Mouse (Mus musculus) liver, embryonic 12.5 days (tissue): Measurements from ENCODE around the gene Rps18. TPM values are rescaled to one million over a fixed set of nuclear protein-coding genes. Genes with fewer than 3 reads are reported as not detected.

Experiments
- ATAC-seq: fragments of 200-750 bp; cut with Nextera tagmentation; 2 replicates; pipeline ENCODE4 v1.8.0; 2017; ENCODE audit warnings: moderate number of reproducible peaks, mild to moderate bottlenecking, moderate library complexity
- H3K27ac ChIP-seq: fragments of 300-500 bp; sonication (generic); 2 replicates; pipeline ENCODE4 v1.5.1; 2016; ENCODE audit warnings: mild to moderate bottlenecking
- H3K27me3 ChIP-seq: fragments of 300-500 bp; sonication (generic); replicated peaks from 2 replicates; pipeline ENCODE4 v1.6.1; 2016; ENCODE audit warnings: mild to moderate bottlenecking, moderate library complexity
- H3K36me3 ChIP-seq: fragments of 300-500 bp; sonication (generic); 2 replicates; pipeline ENCODE4 v1.6.1; 2016; ENCODE audit warnings: mild to moderate bottlenecking, moderate library complexity
- H3K4me1 ChIP-seq: fragments of 300-500 bp; sonication (generic); 2 replicates; pipeline ENCODE4 v1.6.1; 2016
- H3K4me2 ChIP-seq: fragments of 300-500 bp; sonication (generic); 2 replicates; pipeline ENCODE4 v1.6.1; 2016; ENCODE audit warnings: mild to moderate bottlenecking, moderate library complexity
- H3K4me3 ChIP-seq: fragments of 300-500 bp; sonication (generic); 2 replicates; pipeline ENCODE4 v1.5.1; 2016; ENCODE audit warnings: mild to moderate bottlenecking, moderate library complexity
- H3K9ac ChIP-seq: fragments of 300-500 bp; sonication (generic); 2 replicates; pipeline ENCODE4 v1.6.1; 2016; ENCODE audit warnings: mild to moderate bottlenecking, moderate library complexity
- H3K9me3 ChIP-seq: fragments of 300-500 bp; sonication (generic); replicated peaks from 2 replicates; pipeline ENCODE4 v1.6.1; 2016; ENCODE audit warnings: mild to moderate bottlenecking, moderate library complexity
- WGBS: fragments of 180-500 bp; shearing (Covaris S2); methylation state at CpG from one replicate; pipeline ENCODE4 v1.1.7; 2016; ENCODE audit not compliant: insufficient replicate concordance; 5-methylcytosine and 5-hydroxymethylcytosine counted together
- polyA plus RNA-seq: library from polyadenylated mRNA; unstranded; fragments of >200 nt; fragmentation: Nextera tagmentation; extraction: Ambion mirVana; gene quantifications from 2 replicates; pipeline ENCODE4 v1.2.1, GENCODE M21; 2016

The Rps18 gene
- polyA plus RNA-seq, 1 experiment from 2014 or later, result 1,396 TPM

GRCm38 (mm10) chr17:33951021-33951946, 4.5 kb downstream of the Rps18 start, which contains the start of gene B3galt4:
Gene B3galt4 (minus strand): TSS chr17:33951488.
- no peaks in the 10 kb centered on the region for H3K9me3 ChIP-seq
- H3K27ac ChIP-seq, result peak within 1 kb of the TSS; percentile 92
- peak within 1 kb of the TSS; percentile 90 for H3K4me2 ChIP-seq
- no peaks in the 10 kb centered on the region for H3K27me3 ChIP-seq
- 1% methylated on average over 45 of the region's 45 CpGs for WGBS
- peak within 1 kb of the TSS; percentile 84 for H3K9ac ChIP-seq
- peak within 1 kb of the TSS; percentile 80 for H3K4me3 ChIP-seq
- H3K36me3 ChIP-seq, result peaks cover 76% of the 10 kb centered on the region
- H3K4me1 ChIP-seq, result peaks cover 54% of the 10 kb centered on the region
- peak; percentile 78 for ATAC-seq

GRCm38 (mm10) chr17:33950131-33950625, 5.6 kb downstream of the Rps18 start:
- H3K4me3 ChIP-seq, result peak overlapping the region; percentile 80; the same call in 1 of the 2 replicates
- peak overlapping the region; percentile 84; the same call in 1 of the 2 replicates for H3K9ac ChIP-seq
- no peaks in the 10 kb centered on the region for H3K27me3 ChIP-seq
- H3K4me1 ChIP-seq, result peaks cover 54% of the 10 kb centered on the region
- H3K27ac ChIP-seq, result peak overlapping the region; percentile 92
- no peak for ATAC-seq
- WGBS, result 69% methylated on average over 10 of the region's 10 CpGs
- peak overlapping the region; percentile 90 for H3K4me2 ChIP-seq
- H3K9me3 ChIP-seq, result no peaks in the 10 kb centered on the region
- H3K36me3 ChIP-seq, result peaks cover 87% of the 10 kb centered on the region

DNA sequence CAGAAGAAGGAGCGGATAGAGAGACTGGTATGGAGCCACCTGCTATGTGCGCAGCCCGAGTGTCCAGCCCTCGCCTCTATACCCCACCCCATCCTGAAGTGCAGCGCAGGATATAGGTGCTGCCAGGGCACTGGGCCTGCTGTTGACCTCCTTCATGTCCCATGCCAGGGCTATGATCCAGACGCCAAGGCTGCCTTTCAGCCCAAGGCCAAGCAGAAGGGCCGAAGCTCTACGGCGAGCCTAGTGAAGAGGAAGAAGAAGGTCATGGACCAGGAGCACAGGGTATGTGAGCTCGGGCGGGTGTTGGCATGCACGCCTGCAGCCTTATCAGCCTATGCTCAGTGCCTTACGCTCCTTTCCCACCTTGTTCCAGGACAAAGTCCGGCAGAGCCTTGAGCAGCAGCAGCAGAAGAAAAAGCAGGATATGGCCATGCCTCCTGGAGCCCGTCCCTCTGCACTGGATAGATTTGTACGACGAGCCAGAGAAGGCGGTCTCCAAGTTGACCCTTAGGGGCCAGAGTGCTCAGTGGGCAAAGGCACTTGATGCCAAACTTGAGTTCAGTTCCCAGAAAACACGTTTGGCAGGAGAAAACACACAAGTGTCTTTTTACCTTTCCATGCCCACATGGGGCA, 6.8 kb downstream of the Rps18 start:
- Histone ChIP-seq H3K4me2 (no peak overlapping the region), H3K4me3 (no peak overlapping the region), H3K27me3 (no peaks in the 10 kb centered on the region), H3K9ac (no peak overlapping the region), H3K27ac (no peak overlapping the region), H3K9me3 (no peaks in the 10 kb centered on the region), H3K4me1 (peaks cover 46% of the 10 kb centered on the region), H3K36me3 (peaks cover 90% of the 10 kb centered on the region)
- 85% methylated on average over 19 of the region's 19 CpGs for WGBS
- no peak for ATAC-seq

GRCm38 (mm10) chr17:33948090-33948904, 7.5 kb downstream of the Rps18 start:
- Histone ChIP-seq H3K9me3 (no peaks in the 10 kb centered on the region), H3K4me3 (no peak overlapping the region), H3K4me1 (peaks cover 38% of the 10 kb centered on the region), H3K27me3 (no peaks in the 10 kb centered on the region), H3K27ac (no peak overlapping the region), H3K4me2 (no peak overlapping the region), H3K9ac (no peak overlapping the region), H3K36me3 (peaks cover 90% of the 10 kb centered on the region)
- no peak for ATAC-seq
- 77% methylated on average over 22 of the region's 22 CpGs for WGBS

DNA sequence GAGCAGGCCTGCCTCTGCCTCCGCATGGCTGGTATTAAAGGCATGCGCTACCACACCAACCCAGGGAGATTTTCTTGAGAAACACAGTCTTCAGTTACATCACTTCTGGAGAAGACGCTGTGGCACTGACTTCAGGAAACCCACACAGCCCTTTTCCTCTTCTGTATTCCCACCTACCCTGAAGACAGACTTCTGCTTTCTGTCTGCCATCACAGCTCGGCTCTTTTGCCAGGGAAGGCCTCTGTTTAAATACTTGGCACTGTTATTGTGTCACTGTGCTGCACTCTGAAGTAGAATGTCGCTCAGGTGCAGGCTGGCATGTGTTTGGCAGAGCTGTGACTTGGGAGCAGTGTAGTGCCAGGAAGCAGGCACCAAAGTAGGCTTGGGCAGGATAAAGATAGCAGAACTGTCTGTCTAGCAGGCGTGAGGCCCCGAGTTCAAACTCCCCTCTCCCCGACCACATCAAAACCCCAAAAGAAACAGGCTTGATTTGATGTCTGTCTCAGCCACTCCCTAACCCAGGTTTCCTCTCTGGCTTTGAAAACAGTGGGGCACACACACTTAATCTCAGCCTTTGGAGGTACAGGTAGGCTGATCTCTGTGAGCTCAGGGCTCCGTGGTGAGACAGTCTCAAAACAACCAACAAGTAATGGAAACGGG, 8.2 kb downstream of the Rps18 start:
- no peak overlapping the region for H3K4me2 ChIP-seq
- 64% methylated on average over 10 of the region's 10 CpGs for WGBS
- H3K9me3 ChIP-seq, result no peaks in the 10 kb centered on the region
- peaks cover 31% of the 10 kb centered on the region for H3K4me1 ChIP-seq
- no peak overlapping the region for H3K9ac ChIP-seq
- no peak overlapping the region for H3K4me3 ChIP-seq
- no peaks in the 10 kb centered on the region for H3K27me3 ChIP-seq
- H3K27ac ChIP-seq, result peak overlapping the region; percentile 12; the same call in 1 of the 2 replicates
- ATAC-seq, result no peak
- peaks cover 90% of the 10 kb centered on the region for H3K36me3 ChIP-seq

DNA sequence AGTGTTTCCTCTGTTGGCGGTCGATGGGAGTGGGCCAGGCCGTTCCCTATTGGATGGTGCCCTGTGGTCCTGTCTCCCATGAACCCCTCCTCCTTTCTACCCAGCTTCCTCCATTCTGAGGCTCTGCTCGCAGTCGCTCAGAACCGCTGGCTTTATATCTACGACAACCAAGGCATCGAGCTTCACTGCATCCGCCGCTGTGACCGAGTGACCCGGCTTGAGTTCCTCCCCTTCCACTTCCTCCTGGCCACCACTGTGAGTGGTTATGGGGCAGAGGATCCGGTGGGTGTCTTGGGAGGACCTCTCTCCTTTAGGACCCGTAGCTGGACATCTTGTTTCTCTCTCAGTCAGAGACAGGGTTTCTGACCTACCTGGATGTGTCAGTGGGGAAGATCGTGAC, 12.3 kb downstream of the Rps18 start:
- no peak overlapping the region for H3K27ac ChIP-seq
- 88% methylated on average over 15 of the region's 15 CpGs for WGBS
- no peaks in the 10 kb centered on the region for H3K9me3 ChIP-seq
- no peak overlapping the region for H3K4me2 ChIP-seq
- no peak overlapping the region for H3K9ac ChIP-seq
- H3K36me3 ChIP-seq, result peaks cover 72% of the 10 kb centered on the region
- H3K4me3 ChIP-seq, result no peak overlapping the region
- H3K4me1 ChIP-seq, result peaks cover 30% of the 10 kb centered on the region
- no peaks in the 10 kb centered on the region for H3K27me3 ChIP-seq
- no peak for ATAC-seq

DNA sequence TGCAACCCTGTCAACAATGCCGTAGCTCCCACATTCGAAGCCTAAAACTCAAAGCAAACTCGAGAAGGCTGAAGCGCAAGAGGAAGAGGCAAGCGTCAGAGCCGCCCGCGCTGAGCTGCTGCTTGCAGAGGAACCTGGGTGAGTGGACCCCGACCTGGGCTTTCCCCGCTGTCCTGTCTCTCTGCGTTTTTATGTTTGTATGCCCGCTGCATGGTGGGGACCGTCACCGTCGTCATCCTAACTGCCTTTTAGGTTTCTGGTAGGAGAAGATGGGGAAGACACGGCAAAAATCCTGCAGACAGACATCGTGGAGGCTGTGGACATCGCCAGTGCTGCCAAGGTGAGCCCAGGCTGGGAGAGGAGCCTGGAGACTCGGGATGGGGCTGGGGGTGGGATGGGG, 14.4 kb downstream of the Rps18 start:
- Histone ChIP-seq H3K9ac (peak overlapping the region; percentile 93), H3K4me3 (peak overlapping the region; percentile 91), H3K4me2 (peak overlapping the region; percentile 98), H3K27ac (peak overlapping the region; percentile 77; the same call in 1 of the 2 replicates), H3K27me3 (no peaks in the 10 kb centered on the region), H3K4me1 (peaks cover 33% of the 10 kb centered on the region), H3K9me3 (no peaks in the 10 kb centered on the region), H3K36me3 (peaks cover 71% of the 10 kb centered on the region)
- ATAC-seq, result no peak
- 36% methylated on average over 19 of the region's 19 CpGs for WGBS

DNA sequence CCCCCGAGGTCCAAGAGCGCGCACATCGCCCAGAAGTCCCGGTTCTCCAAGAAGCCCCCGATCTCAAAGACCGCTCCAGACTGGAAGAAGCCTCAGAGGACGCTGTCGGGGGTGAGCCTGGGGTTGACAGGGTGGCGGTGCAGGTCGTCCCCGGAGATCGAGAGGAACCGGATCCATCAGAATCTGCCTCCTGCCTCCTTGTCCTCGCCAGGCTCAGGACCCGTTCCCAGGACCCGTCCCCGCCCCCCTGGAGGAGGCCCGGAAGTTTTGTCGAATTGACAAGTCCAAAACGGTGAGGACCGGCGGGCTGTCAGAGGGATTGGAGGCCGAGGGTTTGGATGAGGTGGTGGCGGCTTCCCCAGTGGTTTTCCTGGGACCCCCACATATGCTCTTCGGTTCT, 14.8 kb downstream of the Rps18 start:
- H3K27me3 ChIP-seq, result no peaks in the 10 kb centered on the region
- H3K4me2 ChIP-seq, result peak overlapping the region; percentile 98
- H3K4me3 ChIP-seq, result peak overlapping the region; percentile 91
- 1% methylated on average over 26 of the region's 26 CpGs for WGBS
- H3K9me3 ChIP-seq, result no peaks in the 10 kb centered on the region
- peak; percentile 3; the same call in 1 of the 2 replicates for ATAC-seq
- peaks cover 70% of the 10 kb centered on the region for H3K36me3 ChIP-seq
- peak overlapping the region; percentile 77 for H3K27ac ChIP-seq
- H3K9ac ChIP-seq, result peak overlapping the region; percentile 93
- peaks cover 33% of the 10 kb centered on the region for H3K4me1 ChIP-seq

- Histone ChIP-seq H3K27ac (peak within 1 kb of the TSS; percentile 77), H3K36me3 (peaks cover 70% of the 10 kb centered on the region)
- under 1% methylated on average over 36 of the region's 36 CpGs for WGBS
Observed at GRCm38 (mm10) chr17:33940206-33940805, 15.5 kb downstream of the Rps18 start, which contains the start of the genes Pfdn6 and Wdr46. Gene Pfdn6 (minus strand): TSS chr17:33940343. Gene Wdr46 (plus strand): TSS chr17:33940660.

DNA sequence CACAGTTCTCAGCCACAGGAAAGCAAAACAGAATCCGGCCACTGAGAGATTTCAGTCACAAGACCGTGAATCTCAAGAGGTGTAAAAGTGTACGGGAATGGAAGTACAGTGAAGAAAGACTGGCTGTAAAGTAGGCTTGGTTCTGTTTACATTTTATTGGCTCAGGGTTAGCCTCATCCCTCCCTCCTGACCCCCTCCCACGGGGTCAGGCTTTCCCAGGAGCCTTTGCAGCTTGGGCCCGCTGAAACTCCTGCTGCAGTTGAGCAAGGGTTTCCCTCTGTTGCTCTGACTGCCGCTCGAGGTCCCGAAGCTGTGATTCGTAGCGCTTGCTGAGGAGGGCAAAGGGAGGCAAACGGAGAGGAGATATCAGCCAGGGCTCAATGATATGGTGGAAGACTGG, 17.0 kb downstream of the Rps18 start:
- no peaks in the 10 kb centered on the region for H3K27me3 ChIP-seq
- H3K4me2 ChIP-seq, result peak overlapping the region; percentile 98
- no peak overlapping the region for H3K27ac ChIP-seq
- no peaks in the 10 kb centered on the region for H3K9me3 ChIP-seq
- peak overlapping the region; percentile 91 for H3K4me3 ChIP-seq
- H3K4me1 ChIP-seq, result peaks cover 38% of the 10 kb centered on the region
- H3K9ac ChIP-seq, result peak overlapping the region; percentile 93; the same call in 1 of the 2 replicates
- WGBS, result 64% methylated on average over 11 of the region's 11 CpGs
- ATAC-seq, result no peak
- peaks cover 69% of the 10 kb centered on the region for H3K36me3 ChIP-seq

More at GRCm38 (mm10) chr17:33940206-33940805, 15.5 kb downstream of the Rps18 start, which contains the start of the genes Pfdn6 and Wdr46:
- peak; percentile 88 for ATAC-seq
- Histone ChIP-seq H3K4me2 (peak within 1 kb of the TSS; percentile 98), H3K27me3 (no peaks in the 10 kb centered on the region), H3K4me1 (peaks cover 38% of the 10 kb centered on the region), H3K4me3 (peak within 1 kb of the TSS; percentile 91), H3K9me3 (no peaks in the 10 kb centered on the region), H3K9ac (peak within 1 kb of the TSS; percentile 93)
